Mouse (Mus musculus): ENCODE results near the gene Hoxa2.

Gene Hoxa2

GRCm38 (mm10) chr6:52202362-52203120, 37.9 kb upstream of the Hoxa2 start:
- DNase-seq (ENCODE audit: low spot score), result no peak

- no peak for DNase-seq (ENCODE audit: low spot score)
Observed at GRCm38 (mm10) chr6:52201269-52201668, 36.6 kb upstream of the Hoxa2 start.

GRCm38 (mm10) chr6:52200751-52201250, 36.2 kb upstream of the Hoxa2 start:
- DNase-seq (ENCODE audit: low spot score), result no peak

GRCm38 (mm10) chr6:52200073-52200750, 35.6 kb upstream of the Hoxa2 start:
- DNase-seq (ENCODE audit: low spot score), result no peak

- DNase-seq (ENCODE audit: low spot score), result no peak
Observed at GRCm38 (mm10) chr6:52197271-52197670, 32.6 kb upstream of the Hoxa2 start.

GRCm38 (mm10) chr6:52196811-52197210, 32.2 kb upstream of the Hoxa2 start:
- no peak for DNase-seq (ENCODE audit: low spot score)

- no peak for DNase-seq (ENCODE audit: low spot score)
Observed at GRCm38 (mm10) chr6:52194690-52195089, 30.1 kb upstream of the Hoxa2 start.

- peak; percentile 80 for DNase-seq (ENCODE audit: low spot score)
Observed at GRCm38 (mm10) chr6:52191860-52192550, 27.4 kb upstream of the Hoxa2 start.

- DNase-seq (ENCODE audit: low spot score), result no peak
Observed at GRCm38 (mm10) chr6:52190906-52191810, 26.5 kb upstream of the Hoxa2 start, which contains the start of gene Hoxa4. Gene Hoxa4 (minus strand): TSS chr6:52191753.

GRCm38 (mm10) chr6:52190410-52190809, 25.8 kb upstream of the Hoxa2 start:
- DNase-seq (ENCODE audit: low spot score), result no peak

- DNase-seq (ENCODE audit: low spot score), result no peak
Observed at GRCm38 (mm10) chr6:52189909-52190308, 25.3 kb upstream of the Hoxa2 start.

- no peak for DNase-seq (ENCODE audit: low spot score)
Observed at GRCm38 (mm10) chr6:52189172-52189591, 24.6 kb upstream of the Hoxa2 start.

GRCm38 (mm10) chr6:52186500-52186899, 21.9 kb upstream of the Hoxa2 start:
- DNase-seq (ENCODE audit: low spot score), result no peak

- DNase-seq (ENCODE audit: low spot score), result no peak
Observed at GRCm38 (mm10) chr6:52185834-52186233, 21.2 kb upstream of the Hoxa2 start.

GRCm38 (mm10) chr6:52185222-52185621, 20.6 kb upstream of the Hoxa2 start:
- no peak for DNase-seq (ENCODE audit: low spot score)

- DNase-seq (ENCODE audit: low spot score), result no peak
Observed at GRCm38 (mm10) chr6:52184668-52185067, 20.0 kb upstream of the Hoxa2 start.

GRCm38 (mm10) chr6:52183311-52184080, 18.9 kb upstream of the Hoxa2 start:
- no peak for DNase-seq (ENCODE audit: low spot score)

GRCm38 (mm10) chr6:52182793-52183192, 18.2 kb upstream of the Hoxa2 start:
- DNase-seq (ENCODE audit: low spot score), result no peak

- DNase-seq (ENCODE audit: low spot score), result no peak
Observed at GRCm38 (mm10) chr6:52182030-52182429, 17.4 kb upstream of the Hoxa2 start.

- no peak for DNase-seq (ENCODE audit: low spot score)
Observed at GRCm38 (mm10) chr6:52180726-52181125, 16.1 kb upstream of the Hoxa2 start.

GRCm38 (mm10) chr6:52180213-52180710, 15.6 kb upstream of the Hoxa2 start:
- DNase-seq (ENCODE audit: low spot score), result no peak
